Mouse (Mus musculus): Measurements from ENCODE around the gene Gm3854.
A peak's percentile ranks its signal among the peaks of the same experiment; 100 is the strongest.
"Not testable (repeated sequence)": the region's sequence is repeated elsewhere in the genome, so short reads cannot be mapped to it uniquely, and the experiment has no call there.

Gene Gm3854

DNA sequence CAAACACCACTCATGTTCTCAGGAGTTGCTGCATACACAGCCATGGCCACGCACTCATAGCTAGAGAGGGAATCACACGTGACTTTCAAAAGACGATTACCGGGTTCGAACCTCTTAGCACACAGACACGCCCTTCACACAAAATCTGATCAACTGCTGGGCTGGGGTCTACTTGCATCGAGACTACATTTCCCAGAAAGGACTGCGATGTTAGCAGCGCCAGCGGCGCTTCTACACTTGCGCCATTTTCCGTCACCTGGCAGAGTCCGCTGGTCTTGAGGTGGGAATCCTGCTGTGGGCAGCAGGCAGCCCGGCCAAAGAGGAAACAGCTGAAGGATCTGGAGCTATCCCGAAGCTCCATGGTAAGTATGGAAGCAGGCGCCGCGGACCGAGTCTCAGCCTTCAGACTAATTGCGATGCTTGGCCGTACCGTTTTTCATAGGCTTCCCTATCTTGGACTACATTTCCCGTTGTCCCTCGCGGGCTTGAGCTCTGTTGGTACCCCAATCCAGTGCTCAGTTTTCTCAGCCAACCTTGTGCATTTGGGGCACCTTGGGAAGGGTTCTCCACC, at the start of gene Gm3854:
Gm3854 (plus strand) TSS at position 259 of the 571 bp plus-strand sequence.
- peak; percentile 39 for DNase-seq (ENCODE audit: low spot score)

DNA sequence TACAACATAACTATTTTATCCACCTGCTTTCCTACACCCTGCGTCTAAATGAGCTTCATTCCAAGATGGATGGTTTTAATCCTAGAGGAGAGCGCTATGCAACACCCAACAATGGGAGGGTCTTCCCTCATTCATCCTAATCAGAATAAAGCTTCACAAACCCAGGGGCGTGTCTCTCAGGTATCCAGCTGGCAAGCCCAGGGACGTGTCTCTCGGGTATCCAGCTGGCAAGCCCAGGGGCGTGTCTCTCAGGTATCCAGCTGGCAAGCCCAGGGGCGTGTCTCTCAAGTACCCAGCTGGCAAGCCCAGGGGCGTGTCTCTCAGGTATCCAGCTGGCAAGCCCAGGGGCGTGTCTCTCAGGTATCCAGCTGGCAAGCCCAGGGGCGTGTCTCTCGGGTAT, 42.8 kb upstream of the Gm3854 start:
- peak; percentile 28 for DNase-seq (ENCODE audit: low spot score)

DNA sequence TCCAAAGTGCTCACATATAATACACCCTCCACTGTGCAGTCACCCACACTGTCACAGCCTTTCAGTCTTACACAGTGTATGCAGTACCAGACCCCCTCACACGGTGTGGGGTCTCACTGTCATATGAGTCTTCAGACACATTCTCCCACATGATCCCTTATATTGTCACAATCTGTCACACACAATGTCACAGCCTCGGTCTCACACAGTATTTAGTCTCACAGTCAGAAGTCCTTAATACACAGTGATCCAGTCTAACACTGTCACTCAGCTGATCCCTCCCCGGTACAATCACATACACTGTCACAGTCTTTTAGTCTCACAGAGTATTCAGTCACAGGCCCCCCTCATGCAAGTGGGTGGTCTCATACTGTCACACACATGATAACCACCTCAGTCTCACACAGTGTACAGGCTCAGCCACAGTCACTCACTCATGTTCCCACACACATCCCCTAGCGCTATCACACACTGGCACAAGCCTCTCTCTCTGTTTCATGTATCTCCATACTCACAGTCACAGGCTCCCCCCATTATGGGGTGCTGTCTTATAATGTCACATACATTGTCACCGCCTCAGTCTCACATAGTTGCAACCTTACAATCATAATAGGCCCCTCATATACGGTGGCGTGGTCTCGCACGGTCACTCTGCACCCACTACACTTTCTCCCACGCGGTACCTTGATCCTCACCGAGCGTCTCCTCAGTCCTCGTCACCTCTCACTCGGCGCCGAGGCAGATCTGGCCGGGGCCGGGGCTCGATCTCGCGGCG, 12.9 kb upstream of the Gm3854 start:
- no peak for DNase-seq (ENCODE audit: low spot score)

DNA sequence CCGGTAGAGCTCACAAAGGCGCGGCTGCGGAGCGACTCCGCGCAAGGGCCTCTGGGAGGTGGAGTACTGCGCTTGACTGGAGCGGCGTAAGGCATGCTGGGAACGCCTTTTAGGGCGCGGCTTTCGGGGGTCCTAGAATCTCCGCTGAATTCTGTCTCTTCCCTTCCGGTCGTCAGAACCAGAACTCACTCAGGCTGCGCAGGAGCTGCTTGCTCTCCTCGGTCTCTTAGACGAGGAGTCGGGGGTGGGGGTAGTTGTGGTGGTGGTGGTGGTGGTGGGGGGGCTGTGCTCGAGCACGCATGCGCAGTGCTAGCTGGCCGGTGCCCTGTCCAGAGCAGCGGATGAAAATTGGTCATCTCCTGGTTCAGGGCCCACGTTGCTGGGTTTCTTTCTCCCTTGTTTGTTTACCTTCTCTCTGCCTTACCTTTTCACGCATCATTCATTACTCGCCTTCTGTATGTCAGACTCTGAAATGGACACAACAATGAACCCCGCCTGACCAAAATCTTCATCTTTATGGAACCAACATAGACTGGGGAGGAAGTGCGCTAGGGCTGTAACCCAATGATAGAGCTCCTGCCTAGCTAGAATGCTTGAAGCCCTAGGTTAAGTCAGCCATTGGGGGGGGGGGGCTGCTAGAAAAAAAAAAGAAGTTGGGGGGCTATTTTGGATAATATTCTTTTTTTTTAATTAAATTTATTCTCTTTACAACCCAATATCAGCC, 12.2 kb upstream of the Gm3854 start, which contains the start of gene Zfp583:
Zfp583 (minus strand) TSS at position 53 of the 724 bp plus-strand sequence.
- DNase-seq (ENCODE audit: low spot score): peak; percentile 80

GRCm38 (mm10) chr7:6339865-6340264, 3.7 kb upstream of the Gm3854 start:
- DNase-seq (ENCODE audit: low spot score): no peak

- no peak for DNase-seq (ENCODE audit: low spot score)
Observed at GRCm38 (mm10) chr7:6344124-6344523, 565 bp downstream of the Gm3854 start.

DNA sequence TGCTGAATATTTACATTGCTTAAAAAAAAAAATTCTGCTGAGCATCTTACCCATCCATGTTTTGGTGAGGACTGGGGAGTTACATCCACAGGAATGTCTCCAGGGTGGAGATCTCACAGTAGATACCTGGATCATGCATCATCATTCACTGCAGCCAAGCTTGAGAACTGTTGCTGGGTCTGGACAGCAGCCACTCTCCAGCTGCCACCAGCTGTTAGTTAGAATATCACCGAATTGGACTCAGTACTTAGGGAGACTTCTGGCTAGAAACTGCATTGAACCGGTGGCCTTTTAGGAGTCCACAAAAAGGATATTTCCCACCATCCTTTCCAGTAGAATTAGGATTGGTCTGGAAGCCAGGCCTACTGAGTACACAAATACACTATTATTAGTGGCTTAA, 14.6 kb downstream of the Gm3854 start:
- DNase-seq (ENCODE audit: low spot score): peak; percentile 7

- DNase-seq (ENCODE audit: low spot score): no peak
Observed at GRCm38 (mm10) chr7:6358937-6359590, 15.5 kb downstream of the Gm3854 start.

- DNase-seq (ENCODE audit: low spot score): no peak
Observed at GRCm38 (mm10) chr7:6360477-6361060, 17.0 kb downstream of the Gm3854 start.

DNA sequence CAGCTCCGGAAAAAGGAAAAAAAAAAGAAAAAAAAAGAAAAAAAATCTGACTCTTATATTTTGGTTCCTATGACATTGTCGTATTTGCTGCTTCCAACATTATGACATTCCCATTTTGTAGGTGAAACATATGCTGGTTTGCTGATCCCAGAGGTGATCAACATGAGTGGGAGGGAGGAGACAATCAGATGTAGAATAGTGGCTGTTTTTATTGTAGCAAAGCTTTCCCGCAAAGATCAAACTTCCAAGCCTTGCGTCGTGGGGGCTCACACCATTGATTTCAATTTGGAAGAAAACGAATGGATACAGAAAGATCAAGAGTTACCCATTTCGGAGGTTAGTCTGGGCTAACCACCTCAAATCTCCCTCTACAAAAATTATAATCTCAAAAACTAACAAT, 18.2 kb downstream of the Gm3854 start:
- DNase-seq (ENCODE audit: low spot score): no peak

GRCm38 (mm10) chr7:6362268-6363046, 18.9 kb downstream of the Gm3854 start:
- peak; percentile 99 for DNase-seq (ENCODE audit: low spot score)

DNA sequence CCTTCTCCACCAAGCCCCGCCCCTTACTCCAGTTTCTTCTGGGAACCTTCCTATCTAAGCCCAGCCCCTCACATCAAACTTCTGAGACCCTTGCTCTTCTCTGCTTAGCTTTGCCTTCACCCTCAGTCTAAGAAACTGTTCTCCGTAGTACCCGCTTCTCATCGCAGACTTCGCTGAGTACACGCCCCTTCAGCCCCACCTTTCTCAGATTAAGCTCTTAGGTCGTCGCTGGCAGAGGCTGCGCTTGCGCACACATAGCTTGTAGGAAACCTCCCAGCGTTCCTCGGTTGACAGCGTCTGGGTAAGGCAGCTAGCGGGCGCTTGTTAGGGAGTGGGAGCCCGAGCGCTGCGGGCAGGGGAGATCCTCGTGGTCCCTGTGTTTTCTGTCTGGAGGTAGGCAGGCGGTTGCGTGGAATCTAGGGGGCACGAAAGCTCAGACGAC, 19.5 kb downstream of the Gm3854 start, which contains the start of gene Zfp78:
Zfp78 (plus strand) TSS at position 234 of the 442 bp plus-strand sequence.
- DNase-seq (ENCODE audit: low spot score): peak; percentile 85

DNA sequence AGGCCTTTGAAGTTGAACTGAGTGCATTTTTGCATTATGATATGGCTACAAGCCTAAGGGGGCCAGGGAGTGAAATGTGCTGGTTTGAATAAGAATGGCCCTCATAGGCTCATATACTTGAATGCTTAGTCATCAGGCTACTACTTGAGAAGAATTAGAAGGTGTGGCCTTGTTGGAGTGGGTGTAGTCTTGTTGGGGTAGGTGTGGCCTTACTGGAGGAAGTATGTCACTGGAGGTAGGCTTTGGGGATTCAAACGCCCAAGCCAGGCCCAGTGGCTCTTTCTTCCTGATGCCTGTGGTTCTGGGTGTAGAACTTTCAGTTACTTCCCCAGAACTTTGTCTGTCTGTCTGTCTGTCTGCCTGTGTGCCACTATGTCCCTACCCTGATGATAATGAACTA, 21.2 kb downstream of the Gm3854 start:
- DNase-seq (ENCODE audit: low spot score): no peak

- no peak for DNase-seq (ENCODE audit: low spot score)
Observed at GRCm38 (mm10) chr7:6367185-6367584, 23.6 kb downstream of the Gm3854 start.

- DNase-seq (ENCODE audit: low spot score): not testable (repeated sequence)
Observed at GRCm38 (mm10) chr7:6368146-6368545, 24.6 kb downstream of the Gm3854 start.

DNA sequence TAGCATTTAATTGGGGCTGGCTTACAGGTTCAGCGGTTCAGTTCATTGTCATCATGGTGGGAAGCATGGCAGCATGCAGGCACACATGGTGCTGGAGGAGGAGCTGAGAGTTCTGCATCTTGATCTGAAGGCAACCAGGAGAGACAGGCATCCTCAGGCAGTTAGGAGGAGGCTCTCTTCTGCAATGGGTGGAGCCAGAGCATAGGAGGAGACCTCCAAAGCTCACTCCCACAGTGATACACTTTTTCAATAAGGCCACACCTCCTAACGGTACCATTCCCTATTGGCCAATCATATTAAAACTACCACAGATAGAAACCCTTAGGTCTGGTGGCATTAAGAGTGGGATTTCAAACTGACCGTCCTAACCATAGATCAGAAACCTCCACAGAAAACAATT, 25.9 kb downstream of the Gm3854 start:
- DNase-seq (ENCODE audit: low spot score): no peak

DNA sequence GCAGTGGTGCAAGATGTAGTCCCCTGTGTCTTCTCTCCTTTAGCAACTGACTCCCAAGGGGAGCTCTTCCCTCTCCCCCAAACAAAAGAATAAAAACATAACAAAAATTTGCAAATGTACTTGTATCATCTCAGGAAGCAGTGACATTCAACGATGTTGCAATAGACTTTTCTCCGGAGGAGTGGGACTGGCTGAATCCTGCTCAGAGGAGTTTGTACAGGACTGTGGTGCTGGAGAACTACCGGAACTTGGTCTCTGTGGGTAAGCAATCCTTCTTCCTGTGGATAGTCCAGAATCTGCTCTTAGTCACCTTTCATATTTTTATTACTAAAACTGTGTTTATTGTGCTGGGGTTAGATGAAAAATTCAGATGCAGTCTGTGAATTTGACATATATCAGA, 29.4 kb downstream of the Gm3854 start:
- no peak for DNase-seq (ENCODE audit: low spot score)

GRCm38 (mm10) chr7:6378441-6378840, 34.9 kb downstream of the Gm3854 start:
- DNase-seq (ENCODE audit: low spot score): no peak

- DNase-seq (ENCODE audit: low spot score): no peak
Observed at GRCm38 (mm10) chr7:6381431-6381830, 37.9 kb downstream of the Gm3854 start.

GRCm38 (mm10) chr7:6383044-6383455, 39.5 kb downstream of the Gm3854 start, which contains the start of gene Zfp28:
TSS of gene Zfp28 (plus strand) at chr7:6383295.
- peak; percentile 93 for DNase-seq (ENCODE audit: low spot score)

GRCm38 (mm10) chr7:6384011-6384410, 40.5 kb downstream of the Gm3854 start:
- DNase-seq (ENCODE audit: low spot score): no peak

Measured in urinary bladder, postnatal 14 days (tissue).